Mouse (Mus musculus) heart, adult 11 months (tissue): ENCODE data around the gene Mrpl36.

Experiments
- DNase-seq: peaks from one replicate; pipeline ENCODE4 v3.0.0; 2022

Mrpl36 gene

DNA sequence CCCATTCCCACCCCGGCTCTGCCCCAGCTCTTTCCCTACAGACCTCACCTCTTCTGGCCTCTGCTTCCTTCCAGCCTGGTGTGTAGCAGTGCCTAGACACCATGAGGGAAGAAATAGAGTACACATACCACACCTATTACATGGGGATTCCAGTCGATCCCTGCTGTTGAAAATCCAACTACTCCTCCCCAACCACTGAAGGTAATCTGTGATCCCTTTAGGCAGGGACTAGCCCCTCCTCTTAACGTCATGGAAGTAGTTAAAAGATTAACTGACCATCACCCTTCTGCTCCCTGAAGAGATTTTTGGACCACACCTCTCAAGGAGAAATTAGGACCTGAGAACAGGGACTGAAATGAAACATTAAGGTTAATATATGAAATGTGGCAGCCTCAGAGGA, 18.9 kb downstream of the Mrpl36 start:
- DNase-seq, result no peak

DNA sequence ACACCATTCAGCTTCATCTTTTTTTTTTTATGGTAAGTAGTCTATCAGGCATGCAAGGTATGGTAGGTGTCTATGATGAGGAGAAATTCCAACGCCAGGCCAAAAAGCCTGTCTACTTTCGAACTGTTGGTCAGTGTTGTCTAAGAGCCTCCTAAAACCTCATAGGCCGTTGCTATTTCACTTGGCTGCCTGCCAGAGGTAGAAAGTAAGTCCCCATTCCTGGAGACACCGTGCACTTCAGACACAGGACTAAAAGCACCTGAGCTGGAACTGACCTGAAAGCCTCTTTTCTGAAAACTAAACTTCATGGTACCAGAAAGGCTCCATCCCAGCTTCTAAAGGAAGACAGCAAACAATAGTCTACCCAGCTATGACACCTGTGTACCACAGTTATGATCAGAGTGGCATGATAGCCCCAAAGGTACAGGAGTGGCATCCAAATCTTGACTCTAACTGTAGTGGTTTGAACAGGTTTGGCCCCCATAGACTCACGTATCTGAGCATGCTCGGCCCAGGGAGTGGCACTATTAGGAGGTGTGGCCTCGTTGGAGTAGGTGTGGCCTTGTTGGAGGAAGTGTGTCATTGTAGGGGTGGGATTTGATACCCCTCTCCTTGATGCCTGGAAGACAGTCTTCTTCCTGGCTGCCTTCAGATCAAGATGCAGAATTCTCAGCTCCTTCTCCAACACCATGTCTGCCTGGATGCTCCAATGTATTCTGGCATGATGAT, 19.8 kb downstream of the Mrpl36 start:
- no peak for DNase-seq

DNA sequence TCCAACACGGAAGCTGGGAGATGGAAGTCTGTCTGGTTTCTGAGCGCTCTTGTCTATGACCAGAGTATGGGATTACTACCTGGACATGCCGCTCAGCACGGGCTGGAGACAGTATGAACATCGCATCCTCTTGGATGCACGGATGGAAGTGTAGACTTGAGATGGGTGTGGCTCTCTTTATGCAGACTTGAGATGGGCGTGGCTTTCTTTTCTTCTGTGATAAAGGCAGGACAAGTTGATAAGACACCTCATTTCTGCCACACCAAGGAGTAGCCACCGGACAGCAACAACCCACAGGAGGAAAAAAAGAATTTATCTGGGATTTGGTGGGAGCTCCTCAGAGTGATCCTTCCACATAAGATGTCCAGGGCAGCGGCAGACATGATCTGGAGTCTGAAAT, 22.4 kb downstream of the Mrpl36 start:
- DNase-seq, result no peak

- no peak for DNase-seq
These were observed 23.6 kb downstream of the Mrpl36 start for GRCm38 (mm10) chr13:73351910-73352309.

DNA sequence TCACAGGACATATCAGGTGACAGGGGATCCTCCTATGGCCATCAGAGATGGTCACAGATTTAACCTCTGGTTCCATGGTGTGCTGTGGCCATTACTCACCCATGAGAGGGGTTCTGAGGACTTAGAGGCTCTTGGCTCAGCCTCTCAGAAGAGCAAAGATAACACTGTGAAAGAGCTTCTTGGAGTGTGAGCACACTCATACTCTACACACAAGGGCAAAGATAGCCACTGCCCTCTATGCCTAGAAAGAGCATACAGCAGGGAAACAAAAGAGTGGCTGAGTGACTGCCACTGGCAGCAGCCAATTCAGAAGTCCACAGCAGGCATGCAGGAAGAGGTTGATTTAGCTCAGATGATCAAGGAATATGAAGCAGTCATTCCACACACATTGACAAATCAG, 24.2 kb downstream of the Mrpl36 start:
- DNase-seq, result no peak

- no peak for DNase-seq
These were observed 28.8 kb downstream of the Mrpl36 start for GRCm38 (mm10) chr13:73357106-73357505.

- DNase-seq, result no peak
These were observed 45.1 kb downstream of the Mrpl36 start for GRCm38 (mm10) chr13:73373367-73373766.

DNA sequence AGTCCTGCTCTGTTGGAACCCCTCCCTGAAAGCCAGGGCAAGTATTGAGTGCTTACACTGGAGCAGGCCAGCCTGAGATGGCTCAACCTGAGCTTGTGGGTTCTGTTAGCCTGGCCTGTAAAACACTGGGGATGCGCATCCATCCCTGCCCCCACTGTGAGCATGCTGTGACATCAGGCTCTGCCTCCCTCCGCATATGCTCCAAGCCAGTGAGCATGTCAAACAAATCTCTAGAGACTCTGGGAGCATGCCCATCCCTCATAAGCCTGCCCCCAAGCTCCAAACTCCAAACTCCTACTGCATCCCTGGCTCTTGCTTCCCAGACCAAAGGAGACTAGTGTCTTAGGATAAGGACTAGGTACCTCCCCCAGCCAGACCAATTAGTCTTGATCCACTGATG, 46.3 kb downstream of the Mrpl36 start:
- DNase-seq, result no peak

- DNase-seq, result peak; percentile 83
These were observed 49.3 kb downstream of the Mrpl36 start for GRCm38 (mm10) chr13:73377637-73378036.
